Mouse (Mus musculus): Measurements from ENCODE around the gene Bcar3.

Bcar3 gene

DNA sequence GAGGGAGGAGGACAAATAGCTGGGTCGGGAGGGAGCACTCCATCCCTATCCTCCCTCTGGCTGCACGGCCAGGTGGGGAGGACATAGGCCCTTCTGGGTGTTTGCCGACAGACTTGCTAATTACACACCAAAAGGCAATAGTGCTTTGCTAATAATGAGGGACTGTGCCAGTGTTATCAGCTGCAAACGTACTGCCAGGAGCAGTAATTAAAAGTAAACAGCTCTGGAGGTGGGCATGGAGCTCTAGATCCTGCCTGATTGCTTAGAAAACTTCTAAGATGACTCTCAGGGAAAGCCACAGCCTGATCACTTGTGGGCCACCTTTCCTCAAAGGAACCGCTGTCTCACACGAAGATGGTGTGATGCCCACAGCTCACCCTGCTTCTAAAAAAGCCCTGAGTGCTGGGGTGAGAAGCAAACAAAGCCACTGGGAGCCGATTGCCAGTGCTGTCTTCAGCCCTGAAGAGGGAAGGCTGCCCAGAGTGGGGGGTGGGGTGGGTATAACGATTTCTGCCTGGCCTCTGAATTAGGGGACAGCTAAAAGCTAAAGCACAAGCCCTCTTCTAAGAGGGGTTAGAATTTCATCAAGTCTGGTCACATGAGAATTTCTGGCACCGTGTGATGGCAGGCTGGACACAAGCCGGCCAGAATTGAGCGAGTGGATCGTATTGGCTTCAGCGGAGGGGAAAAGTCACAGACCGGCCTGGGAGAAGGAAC lies 189.3 kb downstream of the Bcar3 start:
- no peak for DNase-seq (ENCODE audit: low spot score)

DNA sequence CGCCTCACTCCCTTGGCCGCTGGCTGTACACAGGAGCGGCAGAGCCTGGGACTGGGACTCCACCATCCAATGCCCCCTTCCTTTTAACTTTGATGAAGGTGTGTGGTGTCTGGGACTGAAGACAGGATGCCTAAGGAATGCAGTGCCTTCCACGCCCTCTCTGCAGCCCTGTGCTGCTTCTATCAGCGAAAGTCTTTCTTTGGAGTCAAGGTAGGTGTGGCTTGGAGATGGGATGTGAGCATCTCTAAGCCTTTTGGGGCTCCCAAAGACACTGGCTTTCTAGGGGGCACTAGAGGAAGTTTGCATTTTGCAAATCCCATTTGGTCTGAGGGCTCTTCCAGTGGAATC lies 189.8 kb downstream of the Bcar3 start:
- DNase-seq (ENCODE audit: low spot score) = no peak

DNA sequence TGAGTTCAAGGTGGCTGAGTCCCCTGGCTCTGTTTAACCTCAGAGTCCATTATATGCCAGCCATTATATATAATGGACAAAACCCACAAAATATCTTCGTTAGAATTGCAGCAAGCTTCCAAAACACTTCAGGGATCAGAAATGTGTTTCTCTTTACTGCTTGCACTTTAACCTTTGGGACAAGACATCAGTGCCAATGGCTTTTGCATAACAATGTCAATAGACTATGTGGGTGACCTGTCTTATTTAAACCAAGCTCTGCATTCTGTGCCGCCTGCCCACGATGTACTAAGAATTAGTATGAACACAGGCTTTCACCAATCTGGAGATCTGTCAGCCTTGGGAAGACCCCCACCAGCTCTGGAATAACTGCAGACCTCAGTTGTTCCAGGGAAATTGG lies 190.4 kb downstream of the Bcar3 start:
- no peak for DNase-seq (ENCODE audit: low spot score)

DNA sequence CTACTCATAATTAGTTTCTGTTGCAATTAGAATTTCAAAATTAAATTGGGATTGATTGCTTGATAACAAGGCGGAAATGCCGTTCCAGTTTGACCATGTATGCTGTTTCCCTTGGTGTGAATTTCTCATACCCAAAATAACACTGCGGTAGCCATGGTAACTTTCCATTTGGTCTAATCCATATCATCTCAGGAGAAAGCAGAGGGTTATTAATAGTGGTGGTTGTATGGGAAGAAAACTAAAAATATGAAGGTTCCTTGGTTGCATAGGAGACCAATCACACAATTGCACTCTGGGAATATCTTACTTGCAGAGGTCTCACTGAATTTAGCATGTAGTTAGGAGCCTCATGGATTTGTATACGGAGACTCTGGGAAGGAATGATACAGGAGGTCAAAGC lies 191.8 kb downstream of the Bcar3 start:
- DNase-seq (ENCODE audit: low spot score) = no peak

DNA sequence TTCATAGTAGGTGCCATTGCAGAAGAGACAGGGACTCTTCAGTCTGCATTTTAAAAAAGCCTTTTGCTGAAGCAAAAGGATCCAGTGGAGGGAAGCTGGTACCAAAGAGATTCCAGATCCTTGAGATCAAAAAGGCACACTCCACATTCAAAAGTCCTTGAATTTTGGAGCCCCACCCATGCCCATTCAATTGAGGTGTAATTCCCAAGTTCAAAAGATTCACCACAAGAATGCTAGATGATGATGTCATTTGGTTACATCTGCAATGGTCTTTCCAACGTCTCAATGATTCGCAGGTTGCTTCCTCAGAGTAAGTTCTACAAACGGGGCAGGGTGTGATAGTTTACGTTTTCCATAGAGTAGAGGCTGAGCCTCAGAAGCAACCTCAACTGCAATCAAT lies 192.3 kb downstream of the Bcar3 start:
- DNase-seq (ENCODE audit: low spot score) = no peak

DNA sequence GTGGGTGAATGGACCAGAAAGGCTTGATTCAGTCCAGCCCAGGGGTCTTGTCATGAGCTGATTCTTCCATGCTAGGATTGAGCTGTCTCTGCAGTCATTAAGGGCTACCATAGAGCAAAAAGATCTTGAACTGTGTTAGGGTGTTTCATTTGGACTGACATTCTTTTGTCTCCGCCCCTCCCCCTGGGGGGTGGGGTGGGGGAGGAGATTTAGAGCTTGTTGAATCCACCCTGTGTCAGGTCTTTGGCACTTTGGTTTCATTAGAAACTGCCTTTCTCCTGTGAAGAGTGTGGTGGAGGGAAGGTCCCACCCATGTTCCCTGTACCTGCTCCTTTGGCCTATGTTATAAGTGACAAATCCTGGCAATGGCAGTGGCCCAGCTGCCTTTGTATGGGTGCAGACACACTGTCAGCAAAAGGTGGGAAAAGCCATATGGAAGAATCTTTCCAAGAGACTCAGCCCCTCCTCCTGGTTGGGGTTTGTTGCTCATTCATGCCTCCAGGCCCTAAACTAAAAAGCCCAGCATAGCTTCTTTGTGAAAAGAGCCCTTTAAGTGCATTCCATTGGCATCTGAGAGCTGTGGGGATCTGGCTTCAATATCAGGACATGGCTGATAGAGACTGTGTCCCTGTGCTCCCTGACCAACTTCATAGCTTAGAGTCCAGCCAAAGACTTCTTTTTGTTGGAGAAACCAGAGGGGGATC lies 194.3 kb downstream of the Bcar3 start:
- DNase-seq (ENCODE audit: low spot score) = no peak

DNA sequence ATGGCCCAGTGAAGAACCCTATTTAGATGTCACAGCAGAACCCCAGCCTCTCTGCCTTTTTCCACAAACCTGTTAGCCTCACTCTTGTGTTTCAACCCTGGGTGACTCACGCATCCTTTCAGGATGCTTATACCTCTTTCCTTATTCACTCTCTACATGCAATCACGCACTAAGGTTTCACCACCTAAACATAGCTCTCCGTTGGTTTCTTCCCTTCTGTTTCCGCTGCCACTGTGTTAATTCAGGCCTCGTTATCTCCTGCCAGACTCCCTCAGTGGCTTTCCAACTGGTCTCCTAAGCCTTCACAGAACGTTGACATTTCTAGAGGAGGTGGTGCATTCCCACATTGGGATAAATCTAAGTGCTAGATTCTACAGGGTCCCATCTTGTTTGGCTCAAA lies 196.6 kb downstream of the Bcar3 start:
- no peak for DNase-seq (ENCODE audit: low spot score)

DNA sequence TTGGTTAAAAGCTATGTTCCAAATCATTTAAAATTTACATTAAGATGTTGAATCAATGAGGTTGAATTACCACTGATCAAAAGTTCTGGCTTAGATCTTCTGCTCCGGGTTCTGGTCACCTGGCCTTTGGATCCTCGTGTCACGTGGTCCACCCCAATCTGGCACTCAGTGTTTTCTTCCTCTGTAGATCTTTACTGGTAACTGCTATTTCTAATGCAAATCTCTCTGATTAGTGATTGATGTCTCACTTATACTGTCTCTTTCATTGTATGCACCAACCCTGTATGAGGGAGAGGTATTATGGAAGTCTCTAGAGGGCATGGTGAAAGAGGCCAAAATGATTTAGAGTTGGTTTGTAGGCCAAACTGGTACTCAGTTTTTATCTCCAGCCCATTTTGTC lies 198.1 kb downstream of the Bcar3 start:
- DNase-seq (ENCODE audit: low spot score) = no peak

DNA sequence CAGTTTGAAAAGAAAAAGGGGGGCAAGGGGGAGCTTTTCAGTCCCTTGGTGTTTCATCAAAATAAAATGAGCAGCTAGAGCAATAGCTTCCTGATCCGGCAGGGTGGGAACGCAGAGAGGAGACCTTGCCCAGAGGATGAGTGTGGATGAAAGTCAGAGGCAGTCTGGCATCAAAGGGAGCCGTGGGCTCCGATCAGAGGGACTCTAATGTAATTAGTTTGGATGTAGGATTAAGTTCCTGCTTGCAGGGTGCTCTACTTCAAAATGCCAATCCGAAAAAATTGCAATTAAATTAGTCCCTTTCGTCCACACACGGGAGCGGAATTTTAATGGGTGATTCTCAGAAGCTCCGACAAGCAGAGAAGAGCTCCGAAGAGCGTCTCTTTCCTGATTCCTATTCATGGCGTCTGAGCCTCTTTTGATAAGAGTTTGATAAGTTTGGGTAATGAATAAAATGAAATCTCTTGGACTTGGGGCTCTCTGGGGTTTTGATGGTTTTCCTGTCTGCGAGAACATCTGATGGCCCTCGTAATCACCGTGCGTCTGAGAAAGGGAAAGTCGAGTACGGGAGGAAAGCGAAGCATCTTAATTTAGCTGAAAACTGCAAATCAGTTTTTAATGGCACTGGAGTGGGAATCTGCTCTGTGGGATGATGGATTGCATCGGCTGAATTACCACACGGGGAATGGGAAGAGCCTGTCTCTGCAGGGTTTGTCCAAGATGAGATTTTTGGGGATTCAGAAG lies 199.1 kb downstream of the Bcar3 start:
- DNase-seq (ENCODE audit: low spot score) = no peak

DNA sequence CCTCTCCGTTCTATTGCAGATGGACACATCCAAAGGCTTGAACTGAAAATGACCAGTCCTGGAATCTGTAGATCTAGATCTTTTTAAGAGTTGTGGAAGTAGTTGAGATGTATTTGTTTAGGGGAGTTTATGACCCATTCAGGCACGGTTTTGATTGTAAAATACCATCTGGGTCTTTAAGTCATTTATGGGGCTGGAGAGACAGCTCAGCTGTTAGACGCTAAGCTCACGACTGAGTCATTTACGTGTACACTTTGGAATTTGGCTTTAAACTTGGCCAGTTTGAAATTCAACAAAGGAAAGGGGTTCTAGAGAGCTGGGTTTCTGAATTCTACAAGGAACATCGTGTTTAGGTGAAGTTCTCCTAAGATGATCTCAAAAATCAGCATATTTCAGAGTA lies 200.8 kb downstream of the Bcar3 start:
- no peak for DNase-seq (ENCODE audit: low spot score)

DNA sequence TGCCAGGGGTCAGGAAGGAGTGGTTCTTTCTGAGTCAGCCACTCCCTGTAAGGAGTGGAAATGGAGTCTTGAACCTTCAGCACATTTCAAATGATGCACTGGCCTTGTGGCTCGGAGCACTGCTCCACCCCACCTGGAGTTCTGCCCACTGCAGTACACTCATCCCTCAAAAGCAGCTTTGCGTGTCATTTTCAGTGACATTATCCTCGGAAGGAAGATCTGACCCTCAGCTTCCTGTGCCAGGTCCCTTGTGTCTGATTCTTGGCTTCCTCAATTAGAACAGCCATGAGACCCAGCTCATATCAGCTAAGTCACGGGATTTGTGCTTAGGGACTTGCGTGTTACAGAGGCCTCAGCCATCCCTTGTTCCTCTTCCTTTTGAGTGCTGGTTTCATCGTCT lies 203.9 kb downstream of the Bcar3 start:
- no peak for DNase-seq (ENCODE audit: low spot score)

DNA sequence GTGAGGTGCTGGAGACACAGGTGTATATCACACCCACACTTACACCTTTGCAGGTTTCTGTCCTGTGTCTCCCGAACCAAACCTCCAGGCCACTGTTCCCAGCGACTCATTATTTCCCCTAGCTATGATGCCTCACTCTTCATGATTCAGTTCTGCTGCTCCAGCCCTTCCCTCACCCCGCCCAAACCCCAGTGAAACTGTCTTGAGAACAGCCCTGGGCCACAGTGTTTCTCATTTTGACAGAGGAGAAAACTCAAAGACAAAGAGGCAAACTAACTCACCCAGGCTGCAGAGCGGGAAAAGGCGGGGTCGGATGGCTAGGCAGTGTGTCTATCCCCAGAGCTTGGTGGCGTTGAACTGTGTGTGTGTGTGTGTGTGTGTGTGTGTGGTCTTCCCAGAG lies 204.6 kb downstream of the Bcar3 start:
- DNase-seq (ENCODE audit: low spot score) = no peak

DNA sequence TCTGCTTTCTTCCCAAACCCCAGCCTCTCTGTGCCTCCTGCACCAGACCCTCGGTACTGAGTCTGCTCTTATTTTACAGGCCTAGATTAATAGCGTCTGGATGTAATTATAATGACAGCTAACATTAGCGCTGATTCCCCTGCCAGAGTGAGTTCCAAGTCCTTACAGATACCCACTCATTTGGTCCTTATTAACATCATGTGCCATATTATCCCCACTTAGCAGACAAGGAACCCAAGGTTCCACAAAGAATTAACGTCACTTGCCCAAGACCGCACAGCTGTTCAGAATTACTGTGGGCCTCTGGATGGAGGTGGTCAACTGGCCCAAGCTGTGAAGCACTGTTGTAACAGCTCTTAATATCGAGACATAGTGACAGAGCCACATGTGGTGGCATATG lies 205.7 kb downstream of the Bcar3 start:
- DNase-seq (ENCODE audit: low spot score) = no peak

DNA sequence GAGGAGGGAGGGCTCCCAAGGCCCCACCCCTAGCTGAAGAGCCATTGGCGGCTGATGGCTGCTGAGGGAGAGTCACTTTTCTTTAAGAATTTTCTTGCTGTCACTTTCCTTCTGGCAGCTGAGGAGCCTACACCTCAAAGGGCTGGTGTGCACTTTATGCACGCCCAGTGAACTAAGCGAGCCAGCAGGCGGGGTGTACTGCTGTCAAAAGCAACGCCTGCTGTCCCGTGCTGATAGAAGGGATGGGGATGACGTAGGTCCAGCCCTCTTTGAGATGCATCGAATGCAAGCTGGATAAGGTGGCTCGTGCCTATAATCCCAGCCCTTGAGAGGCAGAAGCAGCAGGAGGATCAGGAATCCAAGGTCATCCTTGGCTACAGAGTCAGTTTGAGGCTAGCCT lies 207.0 kb downstream of the Bcar3 start:
- no peak for DNase-seq (ENCODE audit: low spot score)

DNA sequence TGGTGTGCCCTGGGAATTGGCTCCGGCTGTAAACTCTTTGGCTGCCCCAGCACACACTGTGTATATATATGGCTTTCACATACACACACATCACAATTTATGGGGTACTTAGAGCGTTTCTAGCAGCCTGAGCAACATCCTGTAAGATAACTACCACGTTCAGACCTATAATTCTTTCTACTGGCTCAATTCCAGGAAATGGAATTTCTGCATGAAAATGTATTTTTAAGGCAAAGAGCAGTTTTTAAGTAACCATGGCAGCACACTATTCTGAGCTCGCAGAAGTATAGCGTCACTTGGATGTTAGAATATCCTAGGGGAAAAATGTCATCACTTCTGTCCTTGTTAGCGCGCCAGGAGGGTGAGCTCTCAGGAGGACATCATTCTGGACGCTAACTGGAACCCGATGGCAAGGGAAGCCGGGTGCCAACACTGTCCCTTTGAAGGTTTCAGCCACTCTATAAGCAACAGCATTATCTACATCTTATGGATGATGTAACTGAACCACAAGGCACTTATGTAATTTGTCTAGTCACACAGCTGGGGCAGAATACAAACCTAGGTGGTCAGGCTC lies 212.5 kb downstream of the Bcar3 start:
- no peak for DNase-seq (ENCODE audit: low spot score)

DNA sequence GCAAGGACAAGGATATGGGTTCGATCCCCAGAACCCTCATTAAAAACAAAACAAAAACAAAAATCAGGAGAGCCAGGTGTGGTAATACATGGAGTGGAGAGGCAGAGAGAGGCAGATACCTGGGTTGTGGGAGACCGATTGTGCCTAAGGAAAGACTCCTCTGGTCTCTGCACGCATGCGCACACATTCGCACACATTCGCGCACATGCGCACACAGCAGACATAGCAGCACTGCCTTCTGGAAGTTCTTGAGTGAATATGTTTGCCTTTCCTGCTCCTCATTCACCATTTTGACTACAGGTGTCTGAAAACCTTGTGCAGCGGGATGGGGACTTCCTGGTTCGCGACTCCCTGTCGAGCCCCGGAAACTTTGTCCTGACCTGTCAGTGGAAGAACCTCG lies 213.9 kb downstream of the Bcar3 start:
- DNase-seq (ENCODE audit: low spot score) = no peak

DNA sequence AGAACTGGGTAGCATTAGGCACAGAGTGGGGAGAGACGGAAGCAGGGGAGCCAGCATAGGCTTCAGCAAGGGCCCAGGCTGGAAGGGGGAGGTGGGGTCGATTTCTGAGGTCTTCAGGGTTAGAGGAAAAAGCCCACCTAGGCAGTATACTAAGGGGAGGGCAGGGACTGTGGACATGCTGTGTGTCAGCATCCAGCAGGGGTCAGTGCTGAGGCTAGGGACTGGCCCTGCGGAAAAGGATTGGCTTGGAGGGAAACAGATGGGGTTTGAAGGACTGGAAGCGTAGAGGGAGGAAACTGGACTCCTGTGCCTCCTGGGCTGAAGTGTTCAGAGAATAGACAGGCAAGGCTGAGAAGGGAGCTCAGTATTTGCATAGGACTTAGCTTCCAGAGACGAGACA lies 215.1 kb downstream of the Bcar3 start:
- DNase-seq (ENCODE audit: low spot score) = no peak

DNA sequence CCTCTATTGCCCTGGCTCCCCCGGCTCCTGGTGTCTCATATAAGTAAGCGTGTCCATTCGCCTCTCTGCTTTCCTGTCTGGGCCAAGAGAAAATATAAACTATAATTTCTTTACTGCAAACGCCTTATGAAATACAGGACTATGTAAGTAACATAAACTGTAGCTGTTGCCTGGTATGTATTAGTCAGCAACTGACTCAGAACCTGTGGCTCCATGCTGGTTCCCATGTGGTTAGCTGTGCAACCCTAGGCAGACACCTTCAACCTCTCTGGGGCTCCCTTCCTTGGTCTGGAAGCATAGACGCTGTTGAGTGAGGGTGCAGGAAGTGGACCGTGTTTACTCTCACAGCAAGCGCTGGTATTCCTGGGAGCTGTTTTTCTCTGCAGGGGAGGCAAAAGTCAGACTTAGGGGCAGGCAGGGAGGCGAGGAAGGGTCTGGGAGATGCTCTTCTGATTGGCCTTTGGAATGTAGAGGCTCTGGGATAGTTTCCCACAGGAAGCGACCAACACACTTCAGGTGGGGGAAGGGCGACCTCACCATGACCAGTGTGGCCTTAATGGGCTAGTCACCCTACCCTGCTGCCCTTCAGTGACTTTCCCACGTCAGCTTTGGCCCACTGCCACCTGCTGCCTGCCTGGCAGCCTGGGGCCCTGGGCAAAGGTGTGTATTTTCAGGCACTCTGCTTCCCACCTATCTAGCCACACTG lies 215.8 kb downstream of the Bcar3 start:
- DNase-seq (ENCODE audit: low spot score) = no peak

DNA sequence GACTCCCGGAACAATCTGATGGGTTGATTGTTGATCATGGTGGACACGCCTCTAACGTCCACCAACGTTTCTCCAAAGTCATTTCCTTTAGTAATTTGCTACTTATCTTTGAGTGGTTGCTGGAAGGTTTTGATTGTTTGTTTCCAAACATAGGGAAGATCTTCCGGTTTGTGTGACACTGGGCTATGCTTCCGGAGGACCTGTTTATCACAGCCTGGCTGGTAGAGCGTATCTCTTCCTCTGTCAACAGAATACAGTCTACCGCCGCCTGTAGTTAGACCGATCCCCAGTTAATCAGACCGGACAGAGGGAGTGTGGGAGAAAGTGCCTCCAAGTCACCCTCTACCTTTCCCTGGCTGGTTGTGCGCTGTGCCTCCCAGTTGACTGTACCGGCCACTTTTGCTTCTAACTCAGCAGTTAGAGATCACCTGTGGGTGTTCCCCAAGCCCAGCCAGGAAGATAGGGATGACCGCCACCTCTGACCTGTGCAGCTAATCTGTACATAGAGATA lies 216.4 kb downstream of the Bcar3 start:
- DNase-seq (ENCODE audit: low spot score) = no peak

DNA sequence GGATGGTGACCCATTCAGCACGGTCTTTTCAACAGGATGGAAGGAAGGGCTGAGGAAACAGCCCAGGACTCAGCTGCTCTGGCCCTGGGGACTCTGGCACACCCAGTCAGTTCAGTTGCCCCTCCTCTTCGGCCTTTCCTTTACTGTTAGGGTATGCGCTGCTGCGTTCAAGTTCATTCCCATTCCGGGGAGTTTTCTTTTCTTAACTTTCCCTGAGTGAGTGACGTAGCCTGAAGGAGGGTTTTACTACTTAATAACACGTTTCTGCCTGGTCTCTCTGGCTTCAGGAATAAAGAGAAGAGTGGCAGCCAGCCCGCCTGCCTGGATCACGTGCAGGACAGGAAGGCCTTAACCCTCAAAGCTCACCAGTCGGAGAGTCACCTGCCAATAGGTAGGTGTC lies 217.0 kb downstream of the Bcar3 start:
- no peak for DNase-seq (ENCODE audit: low spot score)

DNA sequence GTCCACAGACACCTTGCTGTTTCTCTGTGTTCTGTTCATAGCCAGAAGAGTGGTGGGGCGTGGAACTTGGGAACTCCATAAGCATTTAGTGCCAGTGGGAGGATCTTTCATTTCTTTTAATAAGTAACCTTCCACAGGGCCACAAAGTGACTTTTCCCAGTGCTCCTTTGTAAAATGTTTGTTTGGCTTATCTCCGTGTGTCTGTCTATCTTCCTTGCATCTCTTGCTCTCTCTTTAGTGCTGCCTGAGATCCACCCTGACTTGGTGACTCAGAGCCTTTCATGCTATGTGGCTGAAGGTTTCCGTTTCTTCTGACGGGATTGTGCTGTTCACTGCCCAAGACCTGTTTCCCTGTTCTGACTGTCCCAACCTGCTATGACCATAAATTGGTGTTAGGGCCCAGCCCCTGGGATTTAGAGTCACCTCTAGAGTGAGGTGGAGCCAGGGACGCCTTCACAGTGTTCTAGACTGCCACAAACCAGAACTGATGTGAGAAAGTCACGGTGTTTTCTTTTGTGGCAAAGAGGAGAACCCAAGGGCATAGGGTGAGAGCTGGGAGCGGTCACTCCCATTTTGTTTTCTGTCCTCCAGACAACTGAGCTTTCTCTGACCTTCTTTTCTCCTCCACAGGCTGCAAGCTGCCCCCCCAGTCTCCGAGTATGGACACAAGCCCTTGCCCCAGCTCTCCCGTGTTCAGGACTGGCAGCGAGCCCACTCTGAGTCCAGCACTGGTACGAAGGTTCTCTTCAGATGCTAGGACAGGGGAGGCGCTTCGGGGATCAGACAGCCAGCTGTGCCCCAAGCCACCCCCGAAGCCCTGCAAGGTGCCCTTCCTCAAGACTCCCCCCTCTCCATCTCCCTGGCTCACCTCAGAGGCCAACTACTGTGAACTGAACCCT lies 218.0 kb downstream of the Bcar3 start:
- no peak for DNase-seq (ENCODE audit: low spot score)

All from layer of hippocampus, adult 11-12 months (tissue).